Mouse (Mus musculus) spleen, postnatal 4 days (tissue): ENCODE measurements around the gene Srl.
"Not testable (repeated sequence)": the region's sequence is repeated elsewhere in the genome, so short reads cannot be mapped to it uniquely, and the experiment has no call there.

ENCODE experiments used
- DNase-seq, 2 experiments: peaks; one replicate each; pipeline ENCODE4 v3.0.0; 2022; ENCODE audit warnings: low spot score in 2 of 2

The Srl gene

GRCm38 (mm10) chr16:4474040-4474881 lies 67.4 kb downstream of the Srl start:
- not testable (repeated sequence) for DNase-seq

GRCm38 (mm10) chr16:4473231-4473630 lies 68.4 kb downstream of the Srl start:
- no peak for DNase-seq

GRCm38 (mm10) chr16:4472687-4473086 lies 68.9 kb downstream of the Srl start:
- no peak for DNase-seq

GRCm38 (mm10) chr16:4469599-4470352 lies 71.8 kb downstream of the Srl start:
- DNase-seq, result no peak

GRCm38 (mm10) chr16:4464529-4465089 lies 77.0 kb downstream of the Srl start:
- peak in 1 of 2 experiments; percentile 56 for DNase-seq

GRCm38 (mm10) chr16:4457927-4458326 lies 83.7 kb downstream of the Srl start:
- DNase-seq, result no peak

- DNase-seq, result no peak
Measured at GRCm38 (mm10) chr16:4456391-4456790, 85.2 kb downstream of the Srl start.

GRCm38 (mm10) chr16:4455693-4456092 lies 85.9 kb downstream of the Srl start:
- DNase-seq, result no peak

- no peak for DNase-seq
Measured at GRCm38 (mm10) chr16:4454563-4454962, 87.1 kb downstream of the Srl start.

GRCm38 (mm10) chr16:4449418-4449817 lies 92.2 kb downstream of the Srl start:
- DNase-seq, result no peak

GRCm38 (mm10) chr16:4448235-4448634 lies 93.4 kb downstream of the Srl start:
- no peak for DNase-seq

GRCm38 (mm10) chr16:4446395-4446794 lies 95.2 kb downstream of the Srl start:
- no peak for DNase-seq

- no peak for DNase-seq
Measured at GRCm38 (mm10) chr16:4444378-4444777, 97.2 kb downstream of the Srl start.

GRCm38 (mm10) chr16:4439302-4440066 lies 102.1 kb downstream of the Srl start:
- no peak for DNase-seq

- DNase-seq, result no peak
Measured at GRCm38 (mm10) chr16:4436738-4437137, 104.9 kb downstream of the Srl start.

- no peak for DNase-seq
Measured at GRCm38 (mm10) chr16:4435371-4435770, 106.2 kb downstream of the Srl start.

- no peak for DNase-seq
Measured at GRCm38 (mm10) chr16:4431841-4432240, 109.8 kb downstream of the Srl start.

GRCm38 (mm10) chr16:4431013-4431412 lies 110.6 kb downstream of the Srl start:
- DNase-seq, result no peak

GRCm38 (mm10) chr16:4430232-4430631 lies 111.4 kb downstream of the Srl start:
- no peak for DNase-seq
